Mouse (Mus musculus): ENCODE measurements around the gene Esr1. TPM values are rescaled to one million over a fixed set of nuclear protein-coding genes. Genes with fewer than 3 reads are reported as not detected.

Gene Esr1
- polyA plus RNA-seq, 1 experiment from 2014 or later: 0.12 TPM

DNA sequence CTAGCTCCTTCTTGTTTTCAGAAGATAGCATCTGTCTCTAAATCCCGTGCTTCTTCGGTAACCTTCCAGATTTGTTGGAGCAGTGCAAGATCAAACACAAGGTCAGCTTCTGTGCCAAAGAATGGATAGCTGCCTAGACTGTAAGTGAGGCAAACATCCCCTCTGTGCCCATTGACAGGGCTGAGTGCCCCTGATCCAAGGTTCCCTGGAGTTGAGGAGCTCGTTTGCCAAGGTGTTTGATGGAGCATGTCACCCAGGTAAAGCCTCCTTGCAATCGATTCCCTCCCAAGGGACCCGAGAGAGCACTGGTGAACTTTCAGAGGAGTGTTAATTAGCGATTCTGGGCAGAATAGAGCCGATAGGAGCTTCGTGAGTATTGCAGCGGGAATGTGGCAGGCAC is 416.9 kb downstream of the Esr1 start:
- Histone ChIP-seq H3K27me3 (no peaks in the 10 kb centered on the region), H3K27ac (no peak overlapping the region), H3K4me2 (replicated peaks) (no peak overlapping the region), H3K36me3 (peaks cover 5% of the 10 kb centered on the region), H3K4me1 (replicated peaks) (no peaks in the 10 kb centered on the region), H3K4me3 (replicated peaks) (no peak overlapping the region), H3K9ac (replicated peaks) (no peak overlapping the region), H3K9me3 (no peaks in the 10 kb centered on the region)
- ATAC-seq: no peak
- 90% methylated on average over 9 of the region's 9 CpGs for WGBS

DNA sequence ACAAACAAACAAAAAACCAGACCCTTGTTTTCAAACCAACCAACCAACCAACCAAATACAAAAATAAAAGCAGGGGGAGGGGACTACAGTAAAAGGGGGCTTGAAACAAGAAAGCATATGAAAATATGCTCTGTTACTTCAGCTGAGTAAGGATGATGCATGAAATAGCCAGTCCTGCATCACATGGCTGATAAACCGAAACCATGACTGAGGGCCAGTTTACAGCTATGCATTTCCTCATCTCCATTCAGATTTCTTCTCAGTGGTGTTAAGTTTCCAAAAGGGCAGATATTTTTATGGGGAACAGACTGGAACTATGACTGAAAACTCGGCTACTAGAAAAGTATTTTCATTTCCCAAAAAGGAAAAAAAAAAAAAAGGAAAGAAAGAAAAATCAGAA is 417.8 kb downstream of the Esr1 start:
- H3K27me3 ChIP-seq: no peaks in the 10 kb centered on the region
- 87% methylated on average over 2 of the region's 2 CpGs for WGBS

DNA sequence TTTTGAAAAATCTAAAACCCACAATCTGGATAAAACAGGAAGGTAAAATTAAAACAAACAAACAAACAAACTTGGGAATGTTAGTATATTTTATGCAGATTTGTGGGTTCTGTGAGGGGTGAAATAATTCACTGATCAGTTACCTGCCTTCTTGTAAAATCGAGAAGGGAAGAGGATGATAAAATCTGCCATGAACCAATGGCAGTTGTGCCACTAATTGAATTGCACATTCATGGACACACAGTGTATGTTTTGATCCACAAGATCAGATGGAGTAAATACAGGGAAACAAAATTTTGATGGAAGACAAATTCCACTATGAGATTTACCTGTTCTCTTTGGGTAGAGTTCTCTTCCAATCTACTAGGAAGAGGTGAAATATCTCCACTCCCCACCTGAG is 418.5 kb downstream of the Esr1 start:
- no peaks in the 10 kb centered on the region for H3K9me3 ChIP-seq
- H3K9ac ChIP-seq (replicated peaks): no peak overlapping the region
- no peaks in the 10 kb centered on the region for H3K27me3 ChIP-seq
- peaks cover 5% of the 10 kb centered on the region for H3K36me3 ChIP-seq
- 94% methylated on average over 1 of the region's 1 CpGs for WGBS
- no peak for ATAC-seq
- H3K4me1 ChIP-seq (replicated peaks): no peaks in the 10 kb centered on the region
- no peak overlapping the region for H3K4me3 ChIP-seq (replicated peaks)
- no peak overlapping the region for H3K4me2 ChIP-seq (replicated peaks)
- H3K27ac ChIP-seq: no peak overlapping the region

More for the DNA sequence above, 417.8 kb downstream of the Esr1 start:
- Histone ChIP-seq H3K4me1 (replicated peaks) (no peaks in the 10 kb centered on the region), H3K9me3 (no peaks in the 10 kb centered on the region), H3K36me3 (peaks cover 5% of the 10 kb centered on the region), H3K4me2 (replicated peaks) (no peak overlapping the region), H3K27ac (no peak overlapping the region), H3K9ac (replicated peaks) (no peak overlapping the region), H3K4me3 (replicated peaks) (no peak overlapping the region)
- ATAC-seq: no peak

GRCm38 (mm10) chr10:5032192-5033048 is 421.0 kb downstream of the Esr1 start:
- WGBS: 42% methylated on average over 15 of the region's 15 CpGs
- no peak overlapping the region for H3K9ac ChIP-seq (replicated peaks)
- H3K4me1 ChIP-seq (replicated peaks): no peaks in the 10 kb centered on the region
- ATAC-seq: peak; percentile 69; the same call in 1 of the 2 replicates
- H3K27me3 ChIP-seq: no peaks in the 10 kb centered on the region
- no peak overlapping the region for H3K27ac ChIP-seq
- H3K4me2 ChIP-seq (replicated peaks): no peak overlapping the region
- H3K36me3 ChIP-seq: peaks cover 5% of the 10 kb centered on the region
- H3K4me3 ChIP-seq (replicated peaks): no peak overlapping the region
- H3K9me3 ChIP-seq: no peaks in the 10 kb centered on the region

GRCm38 (mm10) chr10:5041254-5041653 is 429.9 kb downstream of the Esr1 start:
- Histone ChIP-seq H3K27me3 (no peaks in the 10 kb centered on the region), H3K36me3 (peaks cover 23% of the 10 kb centered on the region), H3K4me2 (replicated peaks) (no peak overlapping the region), H3K4me1 (replicated peaks) (0 out of 2 replicates have a peak, but pooled peaks cover 6% of the 10 kb centered on the region), H3K4me3 (replicated peaks) (no peak overlapping the region), H3K27ac (no peak overlapping the region), H3K9me3 (no peaks in the 10 kb centered on the region; the same call in 1 of the 2 replicates), H3K9ac (replicated peaks) (no peak overlapping the region)
- 81% methylated on average over 8 of the region's 8 CpGs for WGBS
- ATAC-seq: 0 out of 2 replicates have a peak, but pooled peaks have one; percentile 45

- no peak overlapping the region for H3K27ac ChIP-seq
- no peak overlapping the region for H3K9ac ChIP-seq (replicated peaks)
- H3K27me3 ChIP-seq: no peaks in the 10 kb centered on the region
- H3K36me3 ChIP-seq: peaks cover 23% of the 10 kb centered on the region
- no peaks in the 10 kb centered on the region for H3K4me1 ChIP-seq (replicated peaks)
- ATAC-seq: no peak
- H3K4me2 ChIP-seq (replicated peaks): no peak overlapping the region
- H3K9me3 ChIP-seq: no peaks in the 10 kb centered on the region; the same call in 1 of the 2 replicates
- no peak overlapping the region for H3K4me3 ChIP-seq (replicated peaks)
- WGBS: 92% methylated on average over 8 of the region's 8 CpGs
Measured at GRCm38 (mm10) chr10:5044481-5044880, 433.1 kb downstream of the Esr1 start.

- no peak for ATAC-seq
- peaks cover 20% of the 10 kb centered on the region for H3K36me3 ChIP-seq
- H3K4me3 ChIP-seq (replicated peaks): no peak overlapping the region
- no peaks in the 10 kb centered on the region; the same call in 1 of the 2 replicates for H3K9me3 ChIP-seq
- H3K4me1 ChIP-seq (replicated peaks): no peaks in the 10 kb centered on the region
- no peaks in the 10 kb centered on the region for H3K27me3 ChIP-seq
- H3K27ac ChIP-seq: no peak overlapping the region
- 91% methylated on average over 7 of the region's 7 CpGs for WGBS
- H3K9ac ChIP-seq (replicated peaks): no peak overlapping the region
- no peak overlapping the region for H3K4me2 ChIP-seq (replicated peaks)
Measured at GRCm38 (mm10) chr10:5045213-5045612, 433.8 kb downstream of the Esr1 start.

DNA sequence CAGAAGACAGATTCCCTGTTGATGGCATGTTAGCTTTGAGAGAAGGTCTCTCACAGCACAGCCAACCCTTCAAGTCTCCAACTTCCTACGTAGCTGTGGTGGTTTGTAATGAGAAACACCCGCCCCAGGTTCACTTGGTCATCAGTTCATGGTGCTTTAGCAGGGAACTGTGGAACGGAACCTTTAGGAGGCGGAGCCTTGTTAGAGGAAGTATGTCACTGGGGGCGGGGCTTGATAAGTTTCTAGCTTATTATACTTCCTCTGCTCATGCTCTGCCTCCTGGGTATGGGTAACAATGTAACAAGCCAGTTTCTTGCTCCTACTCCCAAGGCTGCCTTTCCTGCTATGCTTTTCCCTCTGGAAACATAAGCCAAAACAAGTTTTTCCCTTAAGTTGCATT is 434.3 kb downstream of the Esr1 start:
- Histone ChIP-seq H3K27ac (no peak overlapping the region), H3K36me3 (peaks cover 15% of the 10 kb centered on the region), H3K9me3 (no peaks in the 10 kb centered on the region), H3K4me2 (replicated peaks) (no peak overlapping the region), H3K9ac (replicated peaks) (no peak overlapping the region), H3K4me1 (replicated peaks) (no peaks in the 10 kb centered on the region), H3K4me3 (replicated peaks) (no peak overlapping the region), H3K27me3 (no peaks in the 10 kb centered on the region)
- ATAC-seq: no peak
- 85% methylated on average over 5 of the region's 5 CpGs for WGBS

Other genes with a start within 250 kb of the Esr1 start
- gene Zbtb2, start 223.5 kb upstream of the Esr1 start, polyA plus RNA-seq (2015; fragmentation: Nextera tagmentation; extraction: Ambion mirVana): 18.6 and 18.7 TPM in 2 replicates
- 51.3 and 53.7 TPM in 2 replicates for gene Rmnd1, start 179.2 kb upstream of the Esr1 start, polyA plus RNA-seq (2015; fragmentation: Nextera tagmentation; extraction: Ambion mirVana)
- 16.3 and 18.2 TPM in 2 replicates for gene Armt1, start 179.1 kb upstream of the Esr1 start, polyA plus RNA-seq (2015; fragmentation: Nextera tagmentation; extraction: Ambion mirVana)
- gene Ccdc170, start 129.1 kb upstream of the Esr1 start, polyA plus RNA-seq (2015; fragmentation: Nextera tagmentation; extraction: Ambion mirVana): 0.05 and 0.27 TPM in 2 replicates

Measured in midbrain, embryonic 13.5 days (tissue).